Mouse (Mus musculus) embryonic facial prominence, embryonic 15.5 days (tissue): ENCODE results near the gene Spata21. TPM values are rescaled to one million over a fixed set of nuclear protein-coding genes. Genes with fewer than 3 reads are reported as not detected.

ENCODE experiments used
- ATAC-seq: fragments of 200-750 bp; cut with Nextera tagmentation; 2 replicates; pipeline ENCODE4 v1.8.0; 2017; ENCODE audit warnings: low read depth, moderate TSS enrichment; ENCODE audit not compliant: insufficient number of reproducible peaks, low FRiP score, low TSS enrichment
- H3K27ac ChIP-seq: fragments of 300-500 bp; sonication (generic); replicated peaks from 2 replicates; pipeline ENCODE4 v1.5.1; 2015; ENCODE audit warnings: mild to moderate bottlenecking, inconsistent platforms
- H3K27me3 ChIP-seq: fragments of 300-500 bp; sonication (generic); 2 replicates; pipeline ENCODE4 v1.6.1; 2015; ENCODE audit warnings: inconsistent platforms
- H3K36me3 ChIP-seq: fragments of 300-500 bp; sonication (generic); 2 replicates; pipeline ENCODE4 v1.6.1; 2015; ENCODE audit warnings: mild to moderate bottlenecking, inconsistent platforms
- H3K4me1 ChIP-seq: fragments of 300-500 bp; sonication (generic); 2 replicates; pipeline ENCODE4 v1.6.1; 2015; ENCODE audit warnings: inconsistent platforms
- H3K4me2 ChIP-seq: fragments of 300-500 bp; sonication (generic); replicated peaks from 2 replicates; pipeline ENCODE4 v1.6.1; 2015; ENCODE audit warnings: mild to moderate bottlenecking, inconsistent platforms
- H3K4me3 ChIP-seq: fragments of 300-500 bp; sonication (generic); replicated peaks from 2 replicates; pipeline ENCODE4 v1.5.1; 2015; ENCODE audit warnings: mild to moderate bottlenecking, inconsistent platforms
- H3K9ac ChIP-seq: fragments of 300-500 bp; sonication (generic); 2 replicates; pipeline ENCODE4 v1.6.1; 2015; ENCODE audit warnings: inconsistent platforms
- H3K9me3 ChIP-seq: fragments of 300-500 bp; sonication (generic); replicated peaks from 2 replicates; pipeline ENCODE4 v1.6.1; 2016; ENCODE audit warnings: inconsistent platforms
- WGBS: fragments of 180-500 bp; shearing (Covaris S2); methylation state at CpG from one replicate; pipeline ENCODE4 v1.1.7; 2015; 5-methylcytosine and 5-hydroxymethylcytosine counted together
- polyA plus RNA-seq: library from polyadenylated mRNA; unstranded; fragments of >200 nt; fragmentation: Nextera tagmentation; extraction: Ambion mirVana; gene quantifications from 2 replicates; pipeline ENCODE4 v1.2.1, GENCODE M21; 2015

Gene Spata21
- 0.20 and 0.28 TPM in 2 replicates for polyA plus RNA-seq

- H3K27ac ChIP-seq: no peak within 1 kb of the TSS
- no peaks in the 10 kb centered on the region for H3K36me3 ChIP-seq
- H3K4me2 ChIP-seq: no peak within 1 kb of the TSS
- no peak within 1 kb of the TSS for H3K4me3 ChIP-seq
- no peak within 1 kb of the TSS for H3K9ac ChIP-seq
- H3K9me3 ChIP-seq: no peaks in the 10 kb centered on the region
- ATAC-seq: no peak
- H3K4me1 ChIP-seq: no peaks in the 10 kb centered on the region
- H3K27me3 ChIP-seq: no peaks in the 10 kb centered on the region
- WGBS: 67% methylated on average over 6 of the region's 6 CpGs
These were observed at the start of gene Spata21 for GRCm38 (mm10) chr4:141088033-141088432. Gene Spata21, plus strand, starts transcription at chr4:141088333.

GRCm38 (mm10) chr4:141041117-141041516, 47.0 kb upstream of the Spata21 start:
- Histone ChIP-seq H3K9me3 (no peaks in the 10 kb centered on the region), H3K27ac (no peak overlapping the region), H3K4me2 (no peak overlapping the region), H3K4me1 (peaks cover 13% of the 10 kb centered on the region), H3K4me3 (no peak overlapping the region), H3K27me3 (no peaks in the 10 kb centered on the region), H3K9ac (no peak overlapping the region), H3K36me3 (peaks cover 31% of the 10 kb centered on the region)
- 53% methylated on average over 12 of the region's 12 CpGs for WGBS
- ATAC-seq: no peak

- Histone ChIP-seq H3K9me3 (no peaks in the 10 kb centered on the region), H3K4me1 (peaks cover 13% of the 10 kb centered on the region), H3K4me3 (no peak overlapping the region), H3K27me3 (no peaks in the 10 kb centered on the region), H3K36me3 (peaks cover 24% of the 10 kb centered on the region), H3K27ac (peak overlapping the region; percentile 74), H3K9ac (no peak overlapping the region), H3K4me2 (no peak overlapping the region)
- 11% methylated on average over 8 of the region's 8 CpGs for WGBS
- ATAC-seq: peak; percentile 66
These were observed 43.3 kb upstream of the Spata21 start for GRCm38 (mm10) chr4:141044816-141045215.

- no peak for ATAC-seq
- Histone ChIP-seq H3K27ac (no peak overlapping the region), H3K9me3 (no peaks in the 10 kb centered on the region), H3K4me1 (peaks cover 20% of the 10 kb centered on the region), H3K4me3 (no peak overlapping the region), H3K27me3 (no peaks in the 10 kb centered on the region), H3K9ac (no peak overlapping the region), H3K4me2 (no peak overlapping the region), H3K36me3 (peaks cover 13% of the 10 kb centered on the region)
- 83% methylated on average over 17 of the region's 17 CpGs for WGBS
These were observed 39.2 kb upstream of the Spata21 start for GRCm38 (mm10) chr4:141048810-141049475.

GRCm38 (mm10) chr4:141049476-141049835, 38.7 kb upstream of the Spata21 start:
- H3K9ac ChIP-seq: no peak overlapping the region

GRCm38 (mm10) chr4:141052442-141052841, 35.7 kb upstream of the Spata21 start:
- Histone ChIP-seq H3K36me3 (peaks cover 19% of the 10 kb centered on the region), H3K4me2 (no peak overlapping the region), H3K9ac (no peak overlapping the region), H3K27me3 (no peaks in the 10 kb centered on the region), H3K9me3 (no peaks in the 10 kb centered on the region), H3K4me1 (peaks cover 17% of the 10 kb centered on the region), H3K4me3 (no peak overlapping the region), H3K27ac (no peak overlapping the region)
- WGBS: 78% methylated on average over 12 of the region's 12 CpGs
- no peak for ATAC-seq

More at GRCm38 (mm10) chr4:141049476-141049835, 38.7 kb upstream of the Spata21 start:
- no peak overlapping the region for H3K4me3 ChIP-seq
- H3K4me1 ChIP-seq: peaks cover 25% of the 10 kb centered on the region
- no peak for ATAC-seq
- H3K4me2 ChIP-seq: no peak overlapping the region
- no peaks in the 10 kb centered on the region for H3K9me3 ChIP-seq
- 44% methylated on average over 4 of the region's 4 CpGs for WGBS
- H3K27ac ChIP-seq: no peak overlapping the region
- H3K36me3 ChIP-seq: peaks cover 13% of the 10 kb centered on the region
- H3K27me3 ChIP-seq: no peaks in the 10 kb centered on the region

GRCm38 (mm10) chr4:141053138-141053537, 35.0 kb upstream of the Spata21 start:
- no peaks in the 10 kb centered on the region for H3K9me3 ChIP-seq
- H3K27ac ChIP-seq: no peak overlapping the region
- H3K27me3 ChIP-seq: no peaks in the 10 kb centered on the region
- peaks cover 17% of the 10 kb centered on the region for H3K4me1 ChIP-seq
- H3K36me3 ChIP-seq: peaks cover 20% of the 10 kb centered on the region
- no peak overlapping the region for H3K4me3 ChIP-seq
- peak overlapping the region; percentile 26; the same call in 1 of the 2 replicates for H3K4me2 ChIP-seq
- WGBS: 48% methylated on average over 8 of the region's 8 CpGs
- ATAC-seq: no peak
- no peak overlapping the region for H3K9ac ChIP-seq

GRCm38 (mm10) chr4:141053568-141054161, 34.5 kb upstream of the Spata21 start:
- Histone ChIP-seq H3K4me1 (peaks cover 18% of the 10 kb centered on the region), H3K9me3 (no peaks in the 10 kb centered on the region), H3K36me3 (peaks cover 20% of the 10 kb centered on the region), H3K27me3 (no peaks in the 10 kb centered on the region), H3K4me3 (0 out of 2 replicates have a peak overlapping the region, but pooled peaks have one; percentile 11), H3K27ac (peak overlapping the region; percentile 56; the same call in 1 of the 2 replicates), H3K9ac (no peak overlapping the region), H3K4me2 (peak overlapping the region; percentile 26)
- 18% methylated on average over 17 of the region's 17 CpGs for WGBS
- ATAC-seq: peak; percentile 17; the same call in 1 of the 2 replicates

GRCm38 (mm10) chr4:141056970-141057369, 31.2 kb upstream of the Spata21 start:
- no peak for ATAC-seq
- Histone ChIP-seq H3K4me3 (no peak overlapping the region), H3K4me2 (no peak overlapping the region), H3K36me3 (peaks cover 20% of the 10 kb centered on the region), H3K9ac (no peak overlapping the region), H3K27me3 (no peaks in the 10 kb centered on the region), H3K27ac (no peak overlapping the region), H3K4me1 (peaks cover 39% of the 10 kb centered on the region), H3K9me3 (no peaks in the 10 kb centered on the region)
- WGBS: 93% methylated on average over 10 of the region's 10 CpGs

- H3K27ac ChIP-seq: no peak overlapping the region
- no peak overlapping the region for H3K9ac ChIP-seq
- no peaks in the 10 kb centered on the region for H3K9me3 ChIP-seq
- H3K27me3 ChIP-seq: no peaks in the 10 kb centered on the region
- no peak for ATAC-seq
- H3K4me3 ChIP-seq: no peak overlapping the region
- WGBS: 81% methylated on average over 9 of the region's 9 CpGs
- peaks cover 28% of the 10 kb centered on the region for H3K4me1 ChIP-seq
- no peak overlapping the region for H3K4me2 ChIP-seq
- peaks cover 20% of the 10 kb centered on the region for H3K36me3 ChIP-seq
These were observed 29.3 kb upstream of the Spata21 start for GRCm38 (mm10) chr4:141058835-141059234.

- Histone ChIP-seq H3K4me3 (peak overlapping the region; percentile 71), H3K27ac (peak overlapping the region; percentile 93), H3K9ac (peak overlapping the region; percentile 83), H3K4me1 (peaks cover 22% of the 10 kb centered on the region), H3K36me3 (peaks cover 18% of the 10 kb centered on the region), H3K4me2 (peak overlapping the region; percentile 70), H3K9me3 (no peaks in the 10 kb centered on the region), H3K27me3 (no peaks in the 10 kb centered on the region)
- 2% methylated on average over 32 of the region's 32 CpGs for WGBS
- peak; percentile 34; the same call in 1 of the 2 replicates for ATAC-seq
These were observed 28.3 kb upstream of the Spata21 start for GRCm38 (mm10) chr4:141059616-141060425.
